Mouse (Mus musculus) erythroblast, embryonic 14.5 days (primary cell): Measurements from ENCODE around the gene E130309D02Rik. TPM values are rescaled to one million over a fixed set of nuclear protein-coding genes. Genes with fewer than 3 reads are reported as not detected.

Experiments used
- H3K27me3 ChIP-seq: 2 replicates; pipeline ENCODE4 v1.6.1; 2012; ENCODE audit warnings: inconsistent platforms; ENCODE audit not compliant: control insufficient read depth
- H3K36me3 ChIP-seq: 2 replicates; pipeline ENCODE4 v1.6.1; 2012; ENCODE audit warnings: mild to moderate bottlenecking, inconsistent platforms; ENCODE audit not compliant: control insufficient read depth
- H3K4me1 ChIP-seq: 2 replicates; pipeline ENCODE4 v1.6.1; 2012; ENCODE audit warnings: inconsistent platforms; ENCODE audit not compliant: control insufficient read depth
- H3K4me3 ChIP-seq: replicated peaks from 2 replicates; pipeline ENCODE3; 2012; ENCODE audit warnings: moderate library complexity, mild to moderate bottlenecking, inconsistent platforms
- H3K9me3 ChIP-seq: 2 replicates; pipeline ENCODE4 v1.6.1; 2012; ENCODE audit warnings: low read length, inconsistent platforms, mixed read lengths; ENCODE audit not compliant: control insufficient read depth
- GATA1 ChIP-seq: IDR thresholded peaks from 2 replicates; pipeline ENCODE4 v1.6.1; 2012; ENCODE audit warnings: low read length, inconsistent platforms, mixed read lengths
- TAL1 ChIP-seq: IDR thresholded peaks from 3 replicates; pipeline ENCODE4 v1.6.1; 2012; ENCODE audit warnings: low read length, inconsistent platforms, mixed read lengths
- polyA plus RNA-seq: library from polyadenylated mRNA; stranded (reverse); fragments of >175 nt; gene quantifications from 2 replicates; pipeline ENCODE4 v1.2.3, GENCODE M21; 2012

The E130309D02Rik gene
- polyA plus RNA-seq, 1 experiment: 10.0 TPM

GRCm38 (mm10) chr5:143252039-143252438 is 63.1 kb downstream of the E130309D02Rik start:
- Histone ChIP-seq H3K9me3 (peaks cover 15% of the 10 kb centered on the region; the same call in 1 of the 2 replicates), H3K36me3 (peaks cover 8% of the 10 kb centered on the region), H3K4me3 (no peak overlapping the region), H3K27me3 (peaks cover 62% of the 10 kb centered on the region), H3K4me1 (peaks cover 2% of the 10 kb centered on the region; the same call in 1 of the 2 replicates)
- TF ChIP-seq TAL1 (no peak), GATA1 (no peak)

Other genes starting within 250 kb of the E130309D02Rik start
- 2.4 and 2.9 TPM in 2 replicates for gene Rnf216, start 202.4 kb downstream of the E130309D02Rik start, polyA plus RNA-seq
- not detected in 2 replicates for gene Olfr718-ps1, start 167.8 kb downstream of the E130309D02Rik start, polyA plus RNA-seq
- 0.01 and 0.02 TPM in 2 replicates for gene Rbak, start 134.6 kb downstream of the E130309D02Rik start, polyA plus RNA-seq
- gene Spdye4b, start 134.3 kb downstream of the E130309D02Rik start, polyA plus RNA-seq: not detected in 2 replicates
- gene Spdye4a, start 88.5 kb downstream of the E130309D02Rik start, polyA plus RNA-seq: 0.02 TPM in 1 of 2 replicates, not detected in the other
- gene Zfp12, start 80.2 kb downstream of the E130309D02Rik start, polyA plus RNA-seq: 0.02 TPM in 2 replicates
- gene Zfp316, start 45.3 kb downstream of the E130309D02Rik start, polyA plus RNA-seq: 0.02 TPM in 2 replicates
- 0.01 TPM in 1 of 2 replicates, not detected in the other for gene Zfp853, start 21.7 kb downstream of the E130309D02Rik start, polyA plus RNA-seq
- 4.9 and 6.6 TPM in 2 replicates for gene Zdhhc4, start 13.9 kb upstream of the E130309D02Rik start, polyA plus RNA-seq
- not detected in 2 replicates for gene Grid2ip, start 42.0 kb upstream of the E130309D02Rik start, polyA plus RNA-seq
- 4.8 and 5.2 TPM in 2 replicates for gene Kdelr2, start 88.5 kb upstream of the E130309D02Rik start, polyA plus RNA-seq
- 0.52 and 0.87 TPM in 2 replicates for gene Daglb, start 149.2 kb upstream of the E130309D02Rik start, polyA plus RNA-seq
- gene Rac1, start 212.7 kb upstream of the E130309D02Rik start, polyA plus RNA-seq: 7.6 and 8.1 TPM in 2 replicates